Mouse (Mus musculus) embryonic fibroblast, embryonic 13.5 days (primary cell): ENCODE data around the gene Tenm2. TPM values are rescaled to one million over a fixed set of nuclear protein-coding genes. Genes with fewer than 3 reads are reported as not detected.

Experiments
- H3K27ac ChIP-seq: 2 replicates; pipeline ENCODE4 v1.5.1; 2012; ENCODE audit warnings: low read length, control low read depth, inconsistent platforms; ENCODE audit not compliant: insufficient read depth
- H3K4me1 ChIP-seq: 2 replicates; pipeline ENCODE4 v1.6.1; 2011; ENCODE audit warnings: low read length; ENCODE audit not compliant: control insufficient read depth, insufficient read depth
- H3K4me3 ChIP-seq: 2 replicates; pipeline ENCODE4 v1.5.1; 2011; ENCODE audit warnings: mild to moderate bottlenecking, control low read depth, low read length; ENCODE audit not compliant: insufficient read depth
- CTCF ChIP-seq: IDR thresholded peaks from 2 replicates; pipeline ENCODE4 v1.5.1; 2011; ENCODE audit warnings: mild to moderate bottlenecking, control low read depth, low read length, moderate library complexity, borderline replicate concordance; ENCODE audit not compliant: insufficient read depth
- POLR2A ChIP-seq: IDR thresholded peaks from 2 replicates; pipeline ENCODE4 v1.6.1; 2011; ENCODE audit warnings: low read depth, mild to moderate bottlenecking, control low read depth, low read length, moderate library complexity
- polyA plus RNA-seq: library from polyadenylated mRNA; stranded (reverse); fragments of >200 nt; gene quantifications from 2 replicates; pipeline ENCODE4 v1.2.4, GENCODE M21; 2011; ENCODE audit warnings: low read depth; ENCODE audit not compliant: missing spikeins, insufficient read length

Gene Tenm2
- polyA plus RNA-seq, 1 experiment = 0.05 TPM

- Histone ChIP-seq H3K4me3 (no peak overlapping the region), H3K27ac (no peak overlapping the region), H3K4me1 (no peaks in the 10 kb centered on the region)
- no peak for TF ChIP-seq CTCF
- no peak for TF ChIP-seq POLR2A
Observed at GRCm38 (mm10) chr11:36203896-36204295, 1031.9 kb downstream of the Tenm2 start.

GRCm38 (mm10) chr11:36194348-36194747 lies 1041.4 kb downstream of the Tenm2 start:
- H3K4me1 ChIP-seq = no peaks in the 10 kb centered on the region
- H3K4me3 ChIP-seq = no peak overlapping the region
- no peak overlapping the region for H3K27ac ChIP-seq
- TF ChIP-seq CTCF (no peak), POLR2A (no peak)

GRCm38 (mm10) chr11:36176106-36176505 lies 1059.7 kb downstream of the Tenm2 start:
- Histone ChIP-seq H3K4me3 (no peak overlapping the region), H3K4me1 (no peaks in the 10 kb centered on the region), H3K27ac (no peak overlapping the region)
- no peak for TF ChIP-seq POLR2A
- no peak for TF ChIP-seq CTCF

GRCm38 (mm10) chr11:36173076-36173690 lies 1062.6 kb downstream of the Tenm2 start:
- Histone ChIP-seq H3K27ac (no peak overlapping the region), H3K4me1 (no peaks in the 10 kb centered on the region), H3K4me3 (no peak overlapping the region)
- TF ChIP-seq POLR2A (no peak), CTCF (no peak)

- H3K27ac ChIP-seq = no peak overlapping the region
Observed at GRCm38 (mm10) chr11:36172520-36172919, 1063.2 kb downstream of the Tenm2 start.

GRCm38 (mm10) chr11:36171991-36172390 lies 1063.8 kb downstream of the Tenm2 start:
- H3K27ac ChIP-seq = no peak overlapping the region
- no peak for TF ChIP-seq CTCF
- no peak for TF ChIP-seq POLR2A
- H3K4me3 ChIP-seq = no peak overlapping the region
- no peaks in the 10 kb centered on the region for H3K4me1 ChIP-seq

More at GRCm38 (mm10) chr11:36172520-36172919, 1063.2 kb downstream of the Tenm2 start:
- no peaks in the 10 kb centered on the region for H3K4me1 ChIP-seq
- TF ChIP-seq POLR2A = no peak
- TF ChIP-seq CTCF = no peak
- no peak overlapping the region for H3K4me3 ChIP-seq

GRCm38 (mm10) chr11:36171221-36171620 lies 1064.5 kb downstream of the Tenm2 start:
- H3K27ac ChIP-seq = no peak overlapping the region
- no peaks in the 10 kb centered on the region for H3K4me1 ChIP-seq
- TF ChIP-seq CTCF (no peak), POLR2A (no peak)
- no peak overlapping the region for H3K4me3 ChIP-seq

- no peak overlapping the region for H3K4me3 ChIP-seq
- no peak overlapping the region for H3K27ac ChIP-seq
- no peaks in the 10 kb centered on the region for H3K4me1 ChIP-seq
- TF ChIP-seq POLR2A (no peak), CTCF (no peak)
Observed at GRCm38 (mm10) chr11:36169738-36170137, 1066.0 kb downstream of the Tenm2 start.

GRCm38 (mm10) chr11:36168921-36169537 lies 1066.7 kb downstream of the Tenm2 start:
- Histone ChIP-seq H3K27ac (no peak overlapping the region), H3K4me3 (no peak overlapping the region), H3K4me1 (no peaks in the 10 kb centered on the region)
- no peak for TF ChIP-seq POLR2A
- TF ChIP-seq CTCF = no peak

GRCm38 (mm10) chr11:36167766-36168318 lies 1067.9 kb downstream of the Tenm2 start:
- no peaks in the 10 kb centered on the region for H3K4me1 ChIP-seq
- no peak overlapping the region for H3K27ac ChIP-seq
- no peak overlapping the region for H3K4me3 ChIP-seq
- no peak for TF ChIP-seq POLR2A
- TF ChIP-seq CTCF = no peak
